Mouse (Mus musculus) stomach, postnatal 0 days (tissue): ENCODE data around the gene Catsperz.

Experiments
- CTCF ChIP-seq: IDR thresholded peaks from 2 replicates; pipeline ENCODE4 v1.5.1; 2016; ENCODE audit warnings: antibody characterized with exemption, low read depth, mild to moderate bottlenecking, moderate library complexity
- EP300 ChIP-seq: optimal IDR thresholded peaks from 2 replicates; pipeline ENCODE3; 2016; ENCODE audit warnings: antibody characterized with exemption

GRCm38 (mm10) chr19:6940396-6941351 lies 15.5 kb upstream of the Catsperz start:
- TF ChIP-seq CTCF (no peak), EP300 (no peak)
